Mouse (Mus musculus): ENCODE results near the gene Nrap.

- TF ChIP-seq POLR2A (IDR thresholded peaks at IDR 0.05; ENCODE audit: low read depth, low read length) (no peak), CTCF (IDR thresholded peaks at IDR 0.05; ENCODE audit: extremely low read depth, insufficient read length, insufficient replicate concordance, low read depth, low read length) (no peak)
Observed at GRCm38 (mm10) chr19:56321303-56321920, 68.4 kb downstream of the Nrap start.
